Comparison of ENCODE assay signal across 13 mouse cellular contexts in the genomic region with DNA sequence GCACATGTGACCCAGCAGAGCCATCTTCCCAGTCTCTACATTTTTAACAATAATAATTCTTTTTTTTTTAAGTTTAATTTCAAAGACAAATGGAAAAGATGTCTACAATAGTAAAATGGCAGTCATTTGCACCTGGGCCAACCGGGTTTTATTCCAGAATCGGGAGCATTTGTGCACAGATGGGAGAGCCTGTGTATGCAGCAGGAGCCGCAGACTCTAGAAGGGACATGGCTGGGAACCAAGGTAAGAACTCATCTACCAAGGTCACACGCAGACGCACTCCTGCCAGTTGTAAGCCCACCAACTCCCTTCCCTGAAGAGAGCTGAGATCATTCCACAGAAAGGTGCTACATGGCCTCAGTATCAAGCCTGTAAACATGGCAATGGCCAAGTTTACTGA.
"Had no signal": no experiment of that assay in that cellular context is flagged by ENCODE, and none has a peak within 500 bp of the region (broad histone marks: within the 10 kb centered on the region; RNA-seq: fewer than 3 reads in every experiment).

No protein-coding gene starts in this region.

- H3K9ac ChIP-seq: limb, embryonic 12.5 days; liver, embryonic 14.5 days; midbrain, embryonic 13.5 days; stomach, embryonic 15.5 days had no signal

- H3K27ac ChIP-seq: limb, embryonic 12.5 days; liver, embryonic 14.5 days; midbrain, embryonic 13.5 days; stomach, embryonic 15.5 days had no signal

- DNase-seq: kidney, adult 9 months; kidney, postnatal 10 days; kidney, postnatal 4 days; liver; lung, adult 18-20 months; lung, postnatal 36 days; right cerebral cortex, postnatal 14 days; thymus, adult 2 months; thymus, postnatal 25 days had no signal

- H3K4me2 ChIP-seq: limb, embryonic 12.5 days; midbrain, embryonic 13.5 days; stomach, embryonic 15.5 days had no signal

- H3K27me3 ChIP-seq: limb, embryonic 12.5 days; midbrain, embryonic 13.5 days; stomach, embryonic 15.5 days had no signal

- H3K36me3 ChIP-seq: limb, embryonic 12.5 days; midbrain, embryonic 13.5 days; stomach, embryonic 15.5 days had no signal

- ATAC-seq: midbrain, embryonic 13.5 days had no signal

- H3K4me3 ChIP-seq: limb, embryonic 12.5 days; midbrain, embryonic 13.5 days; stomach, embryonic 15.5 days had no signal

- H3K9me3 ChIP-seq: limb, embryonic 12.5 days; stomach, embryonic 15.5 days had no signal

- H3K4me1 ChIP-seq: limb, embryonic 12.5 days; midbrain, embryonic 13.5 days; stomach, embryonic 15.5 days had no signal
